ENCODE assay signal across 8 mouse cellular contexts in genomic region chr11:70646691-70647650, GRCm38 (mm10). TPM values are rescaled to one million over a fixed set of nuclear protein-coding genes. Genes with fewer than 3 reads are reported as not detected.
DNase-seq lines count a peak whose midpoint lies in the region; ATAC-seq and TF ChIP-seq lines count a peak whose summit lies in the region.

Gene Rnf167, plus strand, starts transcription at chr11:70647235.
Gene Slc25a11, minus strand, starts transcription at chr11:70647479.

- H3K9me3 ChIP-seq in G1E (replicated peaks), result no peaks in the 10 kb centered on the region
- H3K9me3 ChIP-seq in forebrain, embryonic 16.5 days (ENCODE audit: control insufficient read depth, low read length), result no peaks in the 10 kb centered on the region
- H3K9me3 ChIP-seq in lung, embryonic 14.5 days (ENCODE audit: low read depth, low read length), result no peaks in the 10 kb centered on the region

- peaks cover 72% of the 10 kb centered on the region for H3K4me1 ChIP-seq in G1E (ENCODE audit: insufficient read depth, low read depth, low read length)
- H3K4me1 ChIP-seq in forebrain, embryonic 16.5 days (replicated peaks; ENCODE audit: control insufficient read depth, insufficient read depth, low read length), result peaks cover 33% of the 10 kb centered on the region
- peaks cover 8% of the 10 kb centered on the region for H3K4me1 ChIP-seq in lung, embryonic 14.5 days (ENCODE audit: insufficient read depth)
- H3K4me1 ChIP-seq in olfactory bulb, adult 2 months (ENCODE audit: control insufficient read depth, insufficient read depth, low read length), result peaks cover 18% of the 10 kb centered on the region
- peaks cover 39% of the 10 kb centered on the region for H3K4me1 ChIP-seq in thymus, adult 2 months (replicated peaks; ENCODE audit: control insufficient read depth, insufficient read depth, low read length)

- H3K36me3 ChIP-seq in G1E (replicated peaks), result peaks cover 84% of the 10 kb centered on the region
- H3K36me3 ChIP-seq in forebrain, embryonic 16.5 days (ENCODE audit: control insufficient read depth, insufficient read depth), result peaks cover 27% of the 10 kb centered on the region
- peaks cover 69% of the 10 kb centered on the region for H3K36me3 ChIP-seq in lung, embryonic 14.5 days (ENCODE audit: insufficient read depth)
- peaks cover 33% of the 10 kb centered on the region for H3K36me3 ChIP-seq in thymus, adult 2 months (ENCODE audit: control insufficient read depth, insufficient read depth, low read length)

- H3K4me2 ChIP-seq in forebrain, embryonic 16.5 days (ENCODE audit: low read length), result peak within 1 kb of the TSS; percentile 94
- peak within 1 kb of the TSS; percentile 98 for H3K4me2 ChIP-seq in lung, embryonic 14.5 days

- H3K9ac ChIP-seq in forebrain, embryonic 16.5 days (replicated peaks; ENCODE audit: low read depth, low read length), result peak within 1 kb of the TSS; percentile 90
- H3K9ac ChIP-seq in lung, embryonic 14.5 days, result peak within 1 kb of the TSS; percentile 84

- peak; percentile 50 for ATAC-seq in G1E (ENCODE audit: extremely low read depth, insufficient number of reproducible peaks, low FRiP score, poor library complexity, severe bottlenecking)
- peak; percentile 92 for ATAC-seq in forebrain, embryonic 16.5 days
- ATAC-seq in lung, embryonic 14.5 days (ENCODE audit: insufficient read depth), result peak; percentile 88

- TF ChIP-seq POLR2A in olfactory bulb, adult 2 months (IDR thresholded peaks at IDR 0.05; ENCODE audit: insufficient read depth, low read depth, low read length), result peak; percentile 94
- peak; percentile 91 for TF ChIP-seq POLR2A in thymus, adult 2 months (IDR thresholded peaks at IDR 0.05; ENCODE audit: control insufficient read depth, extremely low read depth, insufficient read depth, low read length, poor library complexity)

- peak within 1 kb of the TSS; percentile 80 for H3K4me3 ChIP-seq in G1E (ENCODE audit: low read depth, low read length)
- peak within 1 kb of the TSS; percentile 56 for H3K4me3 ChIP-seq in forebrain, embryonic 16.5 days (replicated peaks; ENCODE audit: low read length)
- H3K4me3 ChIP-seq in layer of hippocampus, adult 2 months, result peak within 1 kb of the TSS; percentile 79
- peak within 1 kb of the TSS; percentile 74 for H3K4me3 ChIP-seq in lung, embryonic 14.5 days (ENCODE audit: low read depth, low read length)
- H3K4me3 ChIP-seq in olfactory bulb, adult 2 months (ENCODE audit: insufficient read depth, low read depth, low read length), result peak within 1 kb of the TSS; percentile 90
- H3K4me3 ChIP-seq in thymus, adult 2 months (ENCODE audit: control insufficient read depth, insufficient read depth, low read length), result peak within 1 kb of the TSS; percentile 66

- WGBS in forebrain, embryonic 16.5 days, result under 1% methylated on average over 63 of the region's 63 CpGs
- WGBS in lung, embryonic 14.5 days, result under 1% methylated on average over 63 of the region's 63 CpGs
- under 1% methylated on average over 63 of the region's 63 CpGs for whole genome bisulfite sequencing in olfactory bulb, adult 2 months
- WGBS in thymus, adult 2 months, result under 1% methylated on average over 63 of the region's 63 CpGs

- no peaks in the 10 kb centered on the region for H3K27me3 ChIP-seq in G1E (ENCODE audit: insufficient read depth, low read length)
- H3K27me3 ChIP-seq in forebrain, embryonic 16.5 days (replicated peaks; ENCODE audit: control insufficient read depth, insufficient read depth, low read length), result no peaks in the 10 kb centered on the region
- H3K27me3 ChIP-seq in lung, embryonic 14.5 days (ENCODE audit: insufficient read depth, low read length), result no peaks in the 10 kb centered on the region
- no peaks in the 10 kb centered on the region for H3K27me3 ChIP-seq in thymus, adult 2 months (ENCODE audit: control insufficient read depth, insufficient read depth, low read length)

- intact Hi-C loops in heart, postnatal 36 days (cut with DNase I), result loop anchor here (10.0 kb wide), 1 partner anchor 412 kb away; the partner anchor contains the start of genes 0610010K14Rik, Gm21988 and Rnasek

- H3K27ac ChIP-seq in forebrain, embryonic 16.5 days (ENCODE audit: low read length), result peak within 1 kb of the TSS; percentile 96
- H3K27ac ChIP-seq in layer of hippocampus, adult 2 months, result peak within 1 kb of the TSS; percentile 99
- H3K27ac ChIP-seq in lung, embryonic 14.5 days (ENCODE audit: low read depth), result peak within 1 kb of the TSS; percentile 95
- peak within 1 kb of the TSS; percentile 93 for H3K27ac ChIP-seq in olfactory bulb, adult 2 months (ENCODE audit: insufficient read depth, low read depth, low read length)
- H3K27ac ChIP-seq in thymus, adult 2 months (ENCODE audit: control insufficient read depth, insufficient read depth, low read length), result peak within 1 kb of the TSS; percentile 97

- DNase-seq in G1E (ENCODE audit: low spot score), result peak; percentile 73
- peak; percentile 96 to 98 for DNase-seq in cerebellum, adult 18-20 months
- DNase-seq in heart, postnatal 36 days, result peak; percentile 94
- peak; percentile 92 to 97 for DNase-seq in layer of hippocampus, adult 2 months (ENCODE audit: low spot score in 2 of 2)
- peak; percentile 100 for DNase-seq in lung, embryonic 14.5 days
- peak; percentile 96 for DNase-seq in thymus, adult 2 months

- no peak for TF ChIP-seq CTCF in G1E (IDR thresholded peaks at IDR 0.05; ENCODE audit: low read depth, low read length)
- TF ChIP-seq CTCF in layer of hippocampus, adult 2 months (conservative IDR thresholded peaks at IDR 0.05), result no peak
- no peak for TF ChIP-seq CTCF in lung, embryonic 14.5 days (IDR thresholded peaks at IDR 0.05; ENCODE audit: low read depth)
- no peak for TF ChIP-seq CTCF in olfactory bulb, adult 2 months (IDR thresholded peaks at IDR 0.05; ENCODE audit: insufficient read depth, low read depth, low read length)
- peak; percentile 66; the same call in 1 of the 2 replicates for TF ChIP-seq CTCF in thymus, adult 2 months (IDR thresholded peaks at IDR 0.05; ENCODE audit: borderline replicate concordance, control insufficient read depth, extremely low read depth, insufficient read depth, low read length, poor library complexity)

RNA-seq across cellular contexts. Expression of gene Rnf167, which starts in this region (rescaled TPM):
- total RNA-seq in G1E (2014; fragmentation: Nextera tagmentation) (63.7 and 115 TPM in 2 replicates), G1E (2017) (62.3 and 64.1 TPM in 2 replicates)
- polyA plus RNA-seq in G1E (2012), result 62.6 and 81.3 TPM in 2 replicates
- 133 and 135 TPM in 2 replicates for polyA plus RNA-seq in forebrain, embryonic 16.5 days (2015; fragmentation: Nextera tagmentation; extraction: Ambion mirVana)
- total RNA-seq in heart, postnatal 36 days (2021), result 10 to 100 TPM; 52.5 to 57.9 TPM
- 10 to 100 TPM; 88.8 to 99.4 TPM for total RNA-seq in layer of hippocampus, adult 2 months (2021)
- 97.0 and 98.8 TPM in 2 replicates for polyA plus RNA-seq in lung, embryonic 14.5 days (2014; fragmentation: Nextera tagmentation; extraction: Ambion mirVana)
- not detected in 2 replicates for polyA plus RNA-seq in olfactory bulb, adult 2 months (2012; ENCODE audit: insufficient read depth, insufficient read length, low replicate concordance, missing spikeins)
- polyA plus RNA-seq in thymus, adult 2 months (2012; rRNA removed), result 285 and 346 TPM in 2 replicates

RNA-seq across cellular contexts. Expression of gene Slc25a11, which starts in this region (rescaled TPM):
- 42.8 and 72.7 TPM in 2 replicates for total RNA-seq in G1E (2014; fragmentation: Nextera tagmentation)
- 125 and 144 TPM in 2 replicates for total RNA-seq in G1E (2017)
- 50.6 and 59.2 TPM in 2 replicates for polyA plus RNA-seq in G1E (2012)
- polyA plus RNA-seq in forebrain, embryonic 16.5 days (2015; fragmentation: Nextera tagmentation; extraction: Ambion mirVana), result 159 and 174 TPM in 2 replicates
- 100 to 1,000 TPM; 570 to 607 TPM for total RNA-seq in heart, postnatal 36 days (2021)
- total RNA-seq in layer of hippocampus, adult 2 months (2021), result 100 to 1,000 TPM; 115 to 123 TPM
- polyA plus RNA-seq in lung, embryonic 14.5 days (2014; fragmentation: Nextera tagmentation; extraction: Ambion mirVana), result 128 and 133 TPM in 2 replicates
- not detected in 2 replicates for polyA plus RNA-seq in olfactory bulb, adult 2 months (2012; ENCODE audit: insufficient read depth, insufficient read length, low replicate concordance, missing spikeins)
- 132 and 162 TPM in 2 replicates for polyA plus RNA-seq in thymus, adult 2 months (2012; rRNA removed)

Comparison
In these comparisons a context has a peak if more than half of its experiments do, and no peak if none do; other contexts are left out.
1. Peak in every context shown above with its lines: DNase-seq, ATAC-seq, H3K4me3 ChIP-seq and H3K27ac ChIP-seq.